Mouse (Mus musculus) testis, adult 2 months (tissue): Measurements from ENCODE around the gene Manbal.

ENCODE experiments used
- CTCF ChIP-seq: fragments of 200-500 bp; IDR thresholded peaks from 2 replicates; pipeline ENCODE4 v1.5.1; 2012; ENCODE audit warnings: low read depth, mild to moderate bottlenecking, inconsistent platforms, low read length, moderate library complexity; ENCODE audit not compliant: control insufficient read depth, insufficient read depth, insufficient replicate concordance
- POLR2A ChIP-seq: fragments of 200-500 bp; IDR thresholded peaks from 2 replicates; pipeline ENCODE4 v1.6.1; 2012; ENCODE audit warnings: low read depth, mild to moderate bottlenecking, inconsistent platforms, low read length, moderate library complexity; ENCODE audit not compliant: control insufficient read depth

GRCm38 (mm10) chr2:157395371-157395770 is 28.0 kb downstream of the Manbal start:
- TF ChIP-seq POLR2A: no peak
- TF ChIP-seq CTCF: no peak
